Mouse (Mus musculus) hindbrain, embryonic 12.5 days (tissue): ENCODE results near the gene Optn. TPM values are rescaled to one million over a fixed set of nuclear protein-coding genes. Genes with fewer than 3 reads are reported as not detected.

Experiments used
- ATAC-seq: fragments of 200-750 bp; cut with Nextera tagmentation; 2 replicates; pipeline ENCODE4 v1.8.0; 2017; ENCODE audit warnings: moderate TSS enrichment; ENCODE audit not compliant: low FRiP score
- H3K27ac ChIP-seq: fragments of 300-500 bp; sonication (generic); 2 replicates; pipeline ENCODE4 v1.5.1; 2016; ENCODE audit warnings: mild to moderate bottlenecking
- H3K27me3 ChIP-seq: fragments of 300-500 bp; sonication (generic); 2 replicates; pipeline ENCODE4 v1.6.1; 2016; ENCODE audit warnings: mild to moderate bottlenecking
- H3K36me3 ChIP-seq: fragments of 300-500 bp; sonication (generic); 2 replicates; pipeline ENCODE4 v1.6.1; 2016; ENCODE audit warnings: mild to moderate bottlenecking
- H3K4me1 ChIP-seq: fragments of 300-500 bp; sonication (generic); 2 replicates; pipeline ENCODE4 v1.6.1; 2016
- H3K4me2 ChIP-seq: fragments of 300-500 bp; sonication (generic); replicated peaks from 2 replicates; pipeline ENCODE4 v1.6.1; 2016; ENCODE audit warnings: mild to moderate bottlenecking
- H3K4me3 ChIP-seq: fragments of 300-500 bp; sonication (generic); 2 replicates; pipeline ENCODE4 v1.5.1; 2016; ENCODE audit warnings: mild to moderate bottlenecking
- H3K9ac ChIP-seq: fragments of 300-500 bp; sonication (generic); 2 replicates; pipeline ENCODE4 v1.6.1; 2016; ENCODE audit warnings: mild to moderate bottlenecking, moderate library complexity
- H3K9me3 ChIP-seq: fragments of 300-500 bp; sonication (generic); replicated peaks from 2 replicates; pipeline ENCODE4 v1.6.1; 2016; ENCODE audit warnings: mild to moderate bottlenecking
- WGBS: fragments of 180-500 bp; shearing (Covaris S2); methylation state at CpG from one replicate; pipeline ENCODE4 v1.1.7; 2016; 5-methylcytosine and 5-hydroxymethylcytosine counted together
- polyA plus RNA-seq: library from polyadenylated mRNA; unstranded; fragments of >200 nt; fragmentation: Nextera tagmentation; extraction: Ambion mirVana; gene quantifications from 2 replicates; pipeline ENCODE4 v1.2.1, GENCODE M21; 2016

Optn gene
- polyA plus RNA-seq, 1 experiment from 2014 or later, result 6.7 TPM

DNA sequence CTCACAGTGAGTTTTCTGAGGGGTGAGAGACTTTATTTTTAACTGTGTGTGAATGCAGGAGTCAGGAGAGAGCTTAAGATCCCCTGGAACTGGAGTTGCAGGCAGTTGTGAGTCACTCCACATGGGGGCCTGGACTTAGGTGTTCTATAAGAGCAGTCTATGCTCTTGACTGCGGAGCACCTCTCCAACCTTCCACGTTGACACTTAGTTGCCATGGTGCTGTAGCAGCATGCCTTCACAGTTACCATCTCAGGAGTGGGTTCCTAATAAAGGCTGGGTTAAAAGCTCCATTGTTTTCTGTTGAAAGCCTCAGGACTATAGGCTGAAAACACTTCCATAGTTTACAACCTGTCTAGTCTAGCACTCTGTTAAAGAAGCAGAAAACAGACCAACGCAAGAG lies 26.5 kb downstream of the Optn start:
- Histone ChIP-seq H3K4me2 (no peak overlapping the region), H3K4me3 (no peak overlapping the region), H3K27me3 (no peaks in the 10 kb centered on the region), H3K9me3 (no peaks in the 10 kb centered on the region), H3K36me3 (no peaks in the 10 kb centered on the region), H3K9ac (no peak overlapping the region), H3K27ac (no peak overlapping the region), H3K4me1 (0 out of 2 replicates have a peak, but pooled peaks cover 7% of the 10 kb centered on the region)
- WGBS, result 45% methylated on average over 3 of the region's 3 CpGs
- ATAC-seq, result no peak

DNA sequence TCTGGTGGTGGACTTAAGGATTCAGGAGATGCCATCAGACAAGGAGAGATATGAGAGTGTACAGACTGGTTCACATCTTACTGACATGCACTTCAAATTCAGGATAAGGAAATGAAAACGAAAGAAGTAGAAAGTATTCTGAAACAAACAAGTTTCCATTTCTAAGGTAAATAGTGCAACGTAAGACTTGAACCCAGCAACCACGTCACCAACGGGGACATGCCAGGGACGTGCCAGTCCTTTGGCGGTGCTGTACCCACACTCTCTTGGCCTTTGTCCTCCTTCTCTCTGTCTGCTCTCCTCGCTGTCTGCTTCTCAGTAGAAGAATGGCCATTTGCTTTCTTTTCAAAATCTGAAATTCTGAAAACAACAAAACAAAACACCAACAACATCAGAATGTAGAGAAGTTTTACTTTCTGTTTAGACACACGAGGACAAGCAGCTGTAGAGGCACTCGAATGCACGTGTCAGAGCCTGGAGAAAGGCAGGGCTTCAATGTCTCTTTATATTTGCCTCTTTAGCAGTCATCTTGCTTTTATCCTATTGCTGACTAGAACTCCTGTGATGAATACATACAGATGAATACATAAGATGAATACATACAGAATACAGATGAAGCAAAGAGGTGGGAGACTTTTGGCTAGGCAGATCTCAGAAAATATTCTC lies 27.3 kb downstream of the Optn start:
- WGBS, result 82% methylated on average over 10 of the region's 10 CpGs
- H3K27ac ChIP-seq, result no peak overlapping the region
- ATAC-seq, result no peak

DNA sequence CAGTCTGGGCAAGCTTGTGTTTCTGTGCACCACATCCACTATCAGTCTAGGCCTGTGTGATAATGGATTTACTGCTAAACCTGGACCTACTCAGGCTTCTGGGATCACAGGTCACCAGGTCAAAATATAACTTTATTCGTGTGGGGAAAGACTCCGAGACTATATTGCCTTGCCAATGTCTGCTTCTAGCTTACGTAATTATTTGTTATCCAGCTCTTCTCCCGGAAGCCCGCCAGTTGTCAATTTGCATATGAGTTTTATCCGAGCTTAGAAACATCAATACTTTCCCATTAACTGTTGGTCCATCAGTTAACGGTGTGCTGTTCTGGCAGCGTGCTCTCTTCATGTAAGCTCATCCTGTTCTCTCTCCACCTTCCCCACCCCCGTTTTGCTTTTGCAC lies 28.6 kb downstream of the Optn start:
- Histone ChIP-seq H3K4me3 (no peak overlapping the region), H3K27ac (no peak overlapping the region), H3K9me3 (no peaks in the 10 kb centered on the region), H3K36me3 (no peaks in the 10 kb centered on the region), H3K9ac (no peak overlapping the region), H3K27me3 (no peaks in the 10 kb centered on the region), H3K4me1 (0 out of 2 replicates have a peak, but pooled peaks cover 7% of the 10 kb centered on the region), H3K4me2 (no peak overlapping the region)
- ATAC-seq, result no peak
- WGBS, result 87% methylated on average over 9 of the region's 9 CpGs

More for the DNA sequence above, 27.3 kb downstream of the Optn start:
- H3K4me2 ChIP-seq, result no peak overlapping the region
- H3K9me3 ChIP-seq, result no peaks in the 10 kb centered on the region
- H3K36me3 ChIP-seq, result no peaks in the 10 kb centered on the region
- no peak overlapping the region for H3K4me3 ChIP-seq
- H3K27me3 ChIP-seq, result no peaks in the 10 kb centered on the region
- 0 out of 2 replicates have a peak, but pooled peaks cover 7% of the 10 kb centered on the region for H3K4me1 ChIP-seq
- no peak overlapping the region for H3K9ac ChIP-seq

DNA sequence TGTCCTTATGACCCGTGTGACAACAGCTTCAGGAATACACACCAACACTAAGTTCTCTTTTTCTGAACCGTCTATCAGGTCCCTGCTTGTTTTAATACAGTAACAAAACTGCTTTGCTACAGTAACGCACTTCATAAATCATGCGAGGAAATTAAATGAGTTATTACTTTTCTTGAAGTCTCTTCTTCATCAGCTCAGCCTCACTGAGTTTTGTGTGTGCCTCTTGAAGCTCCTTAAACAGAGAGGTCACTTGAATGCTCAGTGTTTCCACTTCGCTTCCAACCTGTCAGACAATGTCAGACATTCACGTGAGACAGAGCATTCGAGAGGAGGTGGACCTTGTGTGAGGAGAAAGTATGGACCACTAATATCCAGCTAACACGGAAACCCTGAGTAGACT lies 29.1 kb downstream of the Optn start:
- Histone ChIP-seq H3K4me3 (no peak overlapping the region), H3K4me1 (0 out of 2 replicates have a peak, but pooled peaks cover 7% of the 10 kb centered on the region), H3K9ac (no peak overlapping the region), H3K27ac (no peak overlapping the region), H3K36me3 (no peaks in the 10 kb centered on the region), H3K9me3 (no peaks in the 10 kb centered on the region), H3K27me3 (no peaks in the 10 kb centered on the region), H3K4me2 (no peak overlapping the region)
- ATAC-seq, result no peak
- WGBS, result 89% methylated on average over 8 of the region's 8 CpGs

DNA sequence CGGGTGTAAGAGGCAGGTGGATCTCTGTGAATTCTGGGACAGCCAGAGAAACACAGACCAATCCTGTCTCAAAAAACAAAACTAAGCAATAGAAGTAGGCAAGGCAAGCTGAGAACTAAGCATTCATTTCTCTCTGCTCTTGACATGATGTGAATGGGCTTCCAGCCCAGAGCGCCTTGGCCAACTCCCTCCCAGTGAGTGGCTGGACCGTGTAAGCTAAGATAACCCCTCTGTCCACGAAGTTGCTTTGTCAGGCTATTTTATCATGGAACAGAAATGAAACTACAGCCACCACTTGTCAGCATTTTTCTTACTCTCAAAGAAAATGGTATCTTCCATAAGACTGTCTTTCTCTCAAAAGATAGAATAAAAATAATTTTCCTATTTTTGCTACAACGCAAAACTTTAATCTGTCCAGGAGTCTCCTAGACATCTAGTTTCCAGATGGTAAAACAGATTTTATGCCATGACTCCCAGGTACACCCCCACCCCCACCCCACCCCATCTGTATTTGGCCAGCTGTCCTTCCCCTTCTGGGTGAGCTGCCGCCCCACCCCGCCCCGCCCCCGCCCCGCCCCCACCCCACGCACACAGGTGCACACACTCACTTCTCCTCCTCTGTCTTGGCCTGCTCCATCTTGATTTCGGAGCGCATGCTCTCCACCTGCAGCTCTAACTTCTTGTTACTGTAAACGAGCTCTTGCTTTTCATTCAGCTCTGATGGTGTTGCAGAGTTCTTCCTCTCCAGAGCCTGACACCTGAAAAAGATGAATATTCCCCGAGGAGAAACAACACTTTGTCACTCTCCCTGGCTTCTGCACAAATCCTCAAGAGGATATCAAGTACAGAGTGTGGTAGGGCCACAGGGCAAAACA lies 30.1 kb downstream of the Optn start:
- H3K9ac ChIP-seq, result no peak overlapping the region
- no peak overlapping the region for H3K4me2 ChIP-seq
- no peaks in the 10 kb centered on the region for H3K9me3 ChIP-seq
- 0 out of 2 replicates have a peak, but pooled peaks cover 7% of the 10 kb centered on the region for H3K4me1 ChIP-seq
- H3K4me3 ChIP-seq, result no peak overlapping the region
- H3K36me3 ChIP-seq, result no peaks in the 10 kb centered on the region
- WGBS, result 65% methylated on average over 15 of the region's 15 CpGs
- ATAC-seq, result no peak
- H3K27ac ChIP-seq, result no peak overlapping the region
- H3K27me3 ChIP-seq, result no peaks in the 10 kb centered on the region

DNA sequence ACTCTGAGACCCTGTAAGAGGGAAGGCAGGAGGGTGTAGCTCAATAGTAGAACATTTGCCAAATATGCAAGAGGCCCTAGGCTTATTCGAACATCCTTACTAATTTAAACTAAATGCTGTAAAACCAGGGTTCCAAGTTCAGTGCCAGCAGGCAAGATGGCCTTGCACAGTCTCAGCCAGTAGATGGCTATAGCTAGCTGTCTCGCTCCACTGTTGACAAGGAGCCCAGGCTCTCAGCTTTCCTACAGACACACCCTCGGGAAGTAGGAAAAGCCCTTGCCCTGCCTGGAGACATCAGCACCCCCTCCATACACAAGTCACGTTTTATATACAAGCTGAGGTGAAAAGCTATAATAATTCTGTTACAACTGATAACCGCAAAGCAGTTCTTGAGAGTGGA lies 31.2 kb downstream of the Optn start:
- H3K4me3 ChIP-seq, result no peak overlapping the region
- no peak overlapping the region for H3K27ac ChIP-seq
- H3K4me1 ChIP-seq, result 0 out of 2 replicates have a peak, but pooled peaks cover under 1% of the 10 kb centered on the region
- no peak for ATAC-seq
- H3K9me3 ChIP-seq, result no peaks in the 10 kb centered on the region
- no peak overlapping the region for H3K9ac ChIP-seq
- no peaks in the 10 kb centered on the region for H3K27me3 ChIP-seq
- H3K36me3 ChIP-seq, result no peaks in the 10 kb centered on the region
- 82% methylated on average over 5 of the region's 5 CpGs for WGBS
- no peak overlapping the region for H3K4me2 ChIP-seq

DNA sequence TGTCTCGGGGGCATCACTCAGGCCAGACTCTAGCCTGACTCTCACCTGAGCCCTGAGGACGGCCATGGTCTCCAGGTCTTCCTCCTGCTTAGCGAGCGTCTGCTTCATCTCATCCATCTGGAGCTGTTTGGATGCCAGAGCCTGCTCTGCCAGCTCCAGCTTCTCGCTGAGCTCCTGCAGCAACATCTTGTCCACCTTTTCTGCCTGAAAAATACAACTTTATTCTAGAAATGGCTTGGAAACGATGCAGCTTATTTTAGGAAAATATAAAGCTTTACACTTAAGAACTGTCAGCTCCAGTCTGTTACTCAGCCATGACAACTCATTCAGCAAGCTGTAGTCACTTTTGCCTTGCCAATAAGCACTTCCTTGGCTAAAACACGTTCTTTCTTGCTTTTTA lies 32.6 kb downstream of the Optn start:
- no peak for ATAC-seq

DNA sequence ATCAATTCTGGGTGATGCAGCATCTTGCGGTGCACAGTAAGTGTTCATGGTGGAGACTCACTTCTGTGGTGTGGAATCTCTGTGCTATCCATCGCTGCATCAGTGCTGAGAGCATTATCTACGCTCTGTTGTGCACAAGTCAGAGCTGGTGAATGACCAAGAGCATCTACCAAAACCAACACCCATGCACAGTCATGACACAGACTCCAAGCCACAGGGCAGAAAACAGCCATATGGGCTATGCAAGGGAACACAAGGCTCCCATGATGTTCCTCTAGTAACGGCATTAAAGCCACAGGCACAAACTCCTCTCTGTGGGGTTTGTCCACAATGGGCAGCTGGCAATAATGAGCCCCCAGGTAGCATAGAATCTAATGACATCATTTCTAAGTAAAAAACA lies 34.0 kb downstream of the Optn start:
- WGBS, result 88% methylated on average over 4 of the region's 4 CpGs
- no peak overlapping the region for H3K9ac ChIP-seq
- H3K9me3 ChIP-seq, result 0 out of 2 replicates have a peak, but pooled peaks cover 3% of the 10 kb centered on the region
- no peak overlapping the region for H3K27ac ChIP-seq
- H3K4me3 ChIP-seq, result no peak overlapping the region
- H3K27me3 ChIP-seq, result no peaks in the 10 kb centered on the region
- no peaks in the 10 kb centered on the region for H3K4me1 ChIP-seq
- H3K36me3 ChIP-seq, result no peaks in the 10 kb centered on the region
- no peak for ATAC-seq
- no peak overlapping the region for H3K4me2 ChIP-seq

More for the DNA sequence above, 32.6 kb downstream of the Optn start:
- Histone ChIP-seq H3K4me3 (no peak overlapping the region), H3K4me1 (no peaks in the 10 kb centered on the region), H3K9ac (no peak overlapping the region), H3K27me3 (no peaks in the 10 kb centered on the region), H3K9me3 (no peaks in the 10 kb centered on the region), H3K4me2 (no peak overlapping the region), H3K36me3 (no peaks in the 10 kb centered on the region), H3K27ac (no peak overlapping the region)
- 85% methylated on average over 7 of the region's 7 CpGs for WGBS

DNA sequence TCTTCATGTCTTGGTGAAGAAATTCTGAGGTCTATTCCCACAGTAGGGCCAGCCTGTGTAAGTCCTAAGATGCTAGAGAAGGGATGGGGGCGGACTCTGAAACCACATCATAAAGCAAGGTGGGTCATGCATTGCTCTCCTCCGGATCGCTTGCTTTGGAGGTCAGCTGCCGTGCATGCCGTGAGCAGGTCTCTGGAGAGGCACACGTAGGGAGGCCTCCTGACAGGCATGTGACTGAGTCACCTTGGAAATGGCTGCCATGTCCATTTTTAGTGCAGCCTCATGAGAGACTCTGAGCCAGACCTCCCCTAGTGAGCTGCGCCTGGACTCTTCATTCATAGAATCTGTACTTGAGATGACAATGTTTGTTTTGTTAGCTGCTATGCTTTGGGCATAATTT lies 35.8 kb downstream of the Optn start:
- WGBS, result 83% methylated on average over 7 of the region's 7 CpGs
- H3K9me3 ChIP-seq, result 0 out of 2 replicates have a peak, but pooled peaks cover 3% of the 10 kb centered on the region
- H3K9ac ChIP-seq, result no peak overlapping the region
- no peak overlapping the region for H3K27ac ChIP-seq
- no peak overlapping the region for H3K4me3 ChIP-seq
- H3K36me3 ChIP-seq, result no peaks in the 10 kb centered on the region
- ATAC-seq, result no peak
- H3K4me1 ChIP-seq, result no peaks in the 10 kb centered on the region
- no peaks in the 10 kb centered on the region for H3K27me3 ChIP-seq
- H3K4me2 ChIP-seq, result no peak overlapping the region

DNA sequence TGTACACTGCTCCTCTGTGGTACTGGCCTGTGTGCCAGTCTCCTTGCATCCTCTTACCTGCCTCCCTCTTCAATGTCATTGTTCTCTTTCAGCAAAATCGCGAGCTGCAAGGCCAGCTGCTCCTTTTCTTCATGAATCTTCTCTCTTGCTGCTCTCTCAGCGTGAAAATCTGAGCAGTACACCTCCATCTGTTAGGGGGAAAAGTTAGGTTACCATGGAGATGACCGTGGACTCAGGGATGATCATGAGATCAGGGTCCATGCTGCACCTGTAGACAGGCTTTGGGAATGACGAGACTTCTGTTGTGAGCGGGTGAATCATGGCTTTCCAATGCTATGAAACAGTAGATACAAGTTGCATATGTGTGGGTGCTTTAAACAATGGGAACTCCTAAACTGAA lies 36.8 kb downstream of the Optn start:
- Histone ChIP-seq H3K27ac (no peak overlapping the region), H3K4me1 (no peaks in the 10 kb centered on the region), H3K9ac (no peak overlapping the region), H3K4me2 (no peak overlapping the region), H3K4me3 (no peak overlapping the region), H3K36me3 (no peaks in the 10 kb centered on the region), H3K27me3 (no peaks in the 10 kb centered on the region), H3K9me3 (0 out of 2 replicates have a peak, but pooled peaks cover 3% of the 10 kb centered on the region)
- WGBS, result 66% methylated on average over 6 of the region's 6 CpGs
- ATAC-seq, result no peak

DNA sequence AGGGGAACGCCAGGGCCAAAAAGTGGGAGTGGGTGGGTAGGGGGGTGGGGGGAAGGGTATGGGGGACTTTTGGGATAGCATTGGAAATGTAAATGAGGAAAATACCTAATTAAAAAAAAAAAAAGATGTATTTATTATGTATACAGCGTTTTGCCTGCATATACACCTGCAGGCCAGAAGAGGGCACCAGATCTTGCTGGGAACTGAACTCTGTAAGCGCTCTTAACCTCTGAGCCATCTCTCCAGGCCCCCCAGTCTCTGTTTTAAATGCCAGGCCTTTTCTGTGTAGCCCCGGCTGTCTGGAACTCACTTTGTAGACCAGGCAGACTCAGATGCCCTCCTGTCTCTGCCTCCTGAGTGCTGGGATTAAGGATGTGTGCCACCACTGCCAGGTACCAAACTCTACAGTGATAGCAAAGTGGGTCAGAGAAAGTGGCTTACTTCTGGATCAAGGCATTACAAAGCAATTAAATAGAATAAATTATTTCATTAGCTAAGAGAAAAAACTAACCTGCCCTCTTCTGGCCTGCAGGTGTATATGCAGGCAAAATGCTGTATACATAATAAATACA lies 38.6 kb downstream of the Optn start:
- Histone ChIP-seq H3K27me3 (no peaks in the 10 kb centered on the region), H3K4me2 (no peak overlapping the region), H3K36me3 (no peaks in the 10 kb centered on the region), H3K9me3 (0 out of 2 replicates have a peak, but pooled peaks cover 3% of the 10 kb centered on the region), H3K4me1 (no peaks in the 10 kb centered on the region), H3K27ac (no peak overlapping the region), H3K4me3 (no peak overlapping the region), H3K9ac (no peak overlapping the region)
- ATAC-seq, result no peak
- 40% methylated on average over 3 of the region's 4 CpGs for WGBS

DNA sequence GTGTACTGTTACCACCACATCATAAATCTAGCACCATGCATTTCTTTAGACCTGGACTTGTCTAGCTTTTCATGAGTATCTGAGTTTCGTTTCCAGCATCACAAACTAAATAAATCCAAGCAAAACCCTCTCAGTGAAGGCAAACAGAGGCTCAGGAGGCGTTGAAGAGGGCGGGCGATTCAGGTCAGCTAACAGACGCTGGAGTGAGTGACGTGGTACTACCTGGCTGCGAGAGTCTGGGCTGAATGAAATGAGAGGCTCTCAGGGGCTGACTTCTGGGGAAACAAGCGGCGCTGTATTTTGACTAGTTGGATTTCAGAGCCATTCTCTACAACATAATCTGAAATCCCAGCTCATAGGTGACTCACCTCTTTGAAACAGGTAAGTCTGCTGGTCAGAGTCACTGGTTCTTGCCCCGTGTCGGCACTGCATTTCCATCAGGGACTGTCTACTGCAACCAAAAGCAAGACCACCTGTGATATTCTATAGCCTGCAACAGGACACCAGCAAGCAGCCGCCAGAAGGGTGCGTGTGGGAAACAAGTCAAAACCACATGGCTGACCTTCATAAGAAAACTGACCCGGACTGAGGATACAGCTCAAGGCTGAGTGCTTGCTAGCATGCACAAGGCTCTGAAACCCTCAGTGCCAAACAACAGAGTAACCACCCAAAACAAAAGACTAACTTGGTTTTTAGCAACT lies 40.0 kb downstream of the Optn start:
- WGBS, result 77% methylated on average over 14 of the region's 14 CpGs

More for the DNA sequence above, 40.0 kb downstream of the Optn start:
- Histone ChIP-seq H3K4me2 (no peak overlapping the region), H3K27me3 (no peaks in the 10 kb centered on the region), H3K4me1 (no peaks in the 10 kb centered on the region), H3K9me3 (0 out of 2 replicates have a peak, but pooled peaks cover 3% of the 10 kb centered on the region), H3K27ac (no peak overlapping the region), H3K9ac (no peak overlapping the region), H3K4me3 (no peak overlapping the region), H3K36me3 (no peaks in the 10 kb centered on the region)
- no peak for ATAC-seq
